Mouse (Mus musculus) CD4-positive helper T cell, adult 2 months (primary cell): ENCODE data around the gene Comt.

Experiments
- DNase-seq: peaks from one replicate; pipeline ENCODE4 v3.0.0-alpha.2; 2012; ENCODE audit warnings: low read depth, missing footprints, low spot score

Gene Comt

DNA sequence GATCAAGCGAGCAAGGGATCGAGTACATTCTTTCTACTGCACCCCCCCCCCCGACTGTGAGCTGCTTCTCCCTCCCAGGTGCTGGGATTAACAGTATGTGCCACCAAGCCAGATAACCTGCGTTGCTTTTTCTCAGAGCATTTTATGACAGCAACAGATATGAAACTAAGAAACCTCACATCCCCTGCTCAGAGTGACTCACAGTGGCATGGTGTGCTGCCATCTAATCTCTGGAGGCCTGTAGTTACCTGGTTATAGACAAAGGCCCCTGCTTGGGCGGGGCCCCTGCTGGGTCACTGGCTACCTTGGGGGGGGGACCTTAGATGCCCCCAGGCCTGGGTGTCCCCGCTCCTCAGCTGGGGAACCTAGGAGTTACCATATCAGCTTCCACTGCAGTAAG is 68.7 kb downstream of the Comt start:
- no peak for DNase-seq

DNA sequence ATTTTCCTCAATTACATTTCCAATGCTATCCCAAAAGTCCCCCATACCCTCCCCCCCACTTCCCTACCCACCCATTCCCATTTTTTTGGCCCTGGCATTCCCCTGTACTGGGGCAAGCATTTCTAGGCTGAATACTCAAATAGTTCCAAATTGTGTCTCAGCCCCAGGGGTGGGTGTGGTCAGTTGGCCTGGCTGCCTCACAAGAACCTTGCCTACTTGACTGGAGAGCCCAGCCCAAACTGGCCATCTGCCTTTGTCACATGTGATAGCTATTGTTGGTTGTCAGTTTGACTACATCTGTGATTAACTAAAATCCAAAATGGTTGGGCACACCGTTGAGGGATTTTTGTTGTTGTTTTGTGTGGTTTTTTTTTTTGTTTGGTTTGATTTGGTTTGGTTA is 69.7 kb downstream of the Comt start:
- DNase-seq: no peak
